Mouse (Mus musculus): ENCODE results near the gene Arap1.

GRCm38 (mm10) chr7:101382378-101382777, 34.5 kb downstream of the Arap1 start:
- TF ChIP-seq CTCF (IDR thresholded peaks at IDR 0.05; ENCODE audit: borderline replicate concordance, insufficient read depth, low read length) = no peak
- TF ChIP-seq POLR2A (IDR thresholded peaks at IDR 0.05; ENCODE audit: low read depth, low read length) = no peak

Measured in embryonic fibroblast, embryonic 13.5 days (primary cell).